Mouse (Mus musculus) limb, embryonic 13.5 days (tissue): ENCODE data around the gene Otop2. TPM values are rescaled to one million over a fixed set of nuclear protein-coding genes. Genes with fewer than 3 reads are reported as not detected.

Experiments
- ATAC-seq: fragments of 200-750 bp; cut with Nextera tagmentation; 2 replicates; pipeline ENCODE4 v1.8.0; 2017; ENCODE audit warnings: low read depth, moderate number of reproducible peaks, moderate TSS enrichment; ENCODE audit not compliant: low FRiP score
- H3K27ac ChIP-seq: fragments of 300-500 bp; sonication (generic); 2 replicates; pipeline ENCODE4 v1.5.1; 2015; ENCODE audit warnings: inconsistent platforms, mild to moderate bottlenecking, moderate library complexity
- H3K27me3 ChIP-seq: fragments of 300-500 bp; sonication (generic); 2 replicates; pipeline ENCODE4 v1.6.1; 2015; ENCODE audit warnings: mild to moderate bottlenecking, inconsistent platforms
- H3K36me3 ChIP-seq: fragments of 300-500 bp; sonication (generic); 2 replicates; pipeline ENCODE4 v1.6.1; 2015; ENCODE audit warnings: inconsistent platforms, mild to moderate bottlenecking, moderate library complexity
- H3K4me1 ChIP-seq: fragments of 300-500 bp; sonication (generic); 2 replicates; pipeline ENCODE4 v1.6.1; 2015; ENCODE audit warnings: inconsistent platforms
- H3K4me2 ChIP-seq: fragments of 300-500 bp; sonication (generic); replicated peaks from 2 replicates; pipeline ENCODE4 v1.6.1; 2015; ENCODE audit warnings: inconsistent platforms, mild to moderate bottlenecking, moderate library complexity
- H3K4me3 ChIP-seq: fragments of 300-500 bp; sonication (generic); 2 replicates; pipeline ENCODE4 v1.5.1; 2015; ENCODE audit warnings: moderate library complexity, mild to moderate bottlenecking, inconsistent platforms
- H3K9ac ChIP-seq: fragments of 300-500 bp; sonication (generic); 2 replicates; pipeline ENCODE4 v1.6.1; 2015; ENCODE audit warnings: mild to moderate bottlenecking, inconsistent platforms
- H3K9me3 ChIP-seq: fragments of 300-500 bp; sonication (generic); 2 replicates; pipeline ENCODE4 v1.6.1; 2016; ENCODE audit warnings: inconsistent platforms
- whole genome bisulfite sequencing: fragments of 180-500 bp; shearing (Covaris S2); methylation state at CpG from one replicate; pipeline ENCODE4 v1.1.7; 2015; 5-methylcytosine and 5-hydroxymethylcytosine counted together
- polyA plus RNA-seq: library from polyadenylated mRNA; unstranded; fragments of >200 nt; fragmentation: Nextera tagmentation; extraction: Ambion mirVana; gene quantifications from 2 replicates; pipeline ENCODE4 v1.2.1, GENCODE M21; 2015

Otop2 gene
- polyA plus RNA-seq, 1 experiment from 2014 or later: not detected

DNA sequence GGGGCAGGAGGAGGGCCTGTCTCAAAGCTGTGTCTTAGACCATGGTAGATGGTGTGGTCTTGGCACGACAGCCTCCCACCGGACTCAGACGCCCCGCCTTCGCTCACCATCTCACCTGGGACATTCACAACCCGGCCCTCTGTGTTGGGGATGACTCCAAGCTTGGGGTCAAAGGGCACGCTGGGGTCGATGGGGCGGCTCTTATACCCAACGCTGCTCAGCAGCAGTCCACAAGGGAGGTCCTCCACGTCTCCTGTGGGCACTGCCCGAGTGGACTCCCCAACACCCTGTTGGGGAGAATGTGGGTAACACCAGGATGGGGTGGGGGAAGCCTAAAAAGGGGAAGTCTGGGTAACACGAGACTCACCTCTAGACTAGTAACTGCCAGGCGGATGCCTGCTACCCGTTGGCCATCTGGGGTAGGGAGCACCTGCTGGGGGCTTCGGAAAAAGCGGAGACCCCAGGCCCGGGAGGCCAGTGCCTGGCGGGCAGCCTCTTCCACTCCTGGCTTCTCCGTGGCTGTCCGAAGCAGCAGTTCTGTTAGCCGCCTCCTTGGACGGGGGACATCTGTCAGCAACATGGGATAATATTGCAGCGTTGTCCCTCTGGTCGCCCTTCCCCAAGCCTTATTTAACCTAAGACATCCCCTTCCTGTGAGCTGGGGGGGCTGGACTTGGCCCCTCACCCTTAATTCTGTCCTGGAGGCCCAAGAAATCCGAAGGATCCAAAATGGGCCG lies 37.5 kb upstream of the Otop2 start:
- 90% methylated on average over 27 of the region's 27 CpGs for WGBS
- Histone ChIP-seq H3K36me3 (peaks cover 27% of the 10 kb centered on the region), H3K9ac (no peak overlapping the region), H3K4me2 (no peak overlapping the region), H3K4me3 (no peak overlapping the region), H3K4me1 (peaks cover 22% of the 10 kb centered on the region), H3K27me3 (peaks cover 61% of the 10 kb centered on the region), H3K9me3 (no peaks in the 10 kb centered on the region), H3K27ac (no peak overlapping the region)
- no peak for ATAC-seq

- no peak overlapping the region for H3K9ac ChIP-seq
- peaks cover 19% of the 10 kb centered on the region for H3K4me1 ChIP-seq
- H3K27me3 ChIP-seq: peaks cover 53% of the 10 kb centered on the region
- no peak overlapping the region for H3K4me2 ChIP-seq
- no peaks in the 10 kb centered on the region for H3K9me3 ChIP-seq
- peaks cover 27% of the 10 kb centered on the region for H3K36me3 ChIP-seq
- H3K27ac ChIP-seq: no peak overlapping the region
- WGBS: 30% methylated on average over 19 of the region's 19 CpGs
- no peak overlapping the region for H3K4me3 ChIP-seq
- ATAC-seq: no peak
Measured at GRCm38 (mm10) chr11:115270148-115270861, 36.7 kb upstream of the Otop2 start.

GRCm38 (mm10) chr11:115271052-115271451 lies 35.9 kb upstream of the Otop2 start:
- Histone ChIP-seq H3K27ac (no peak overlapping the region), H3K4me1 (peaks cover 21% of the 10 kb centered on the region), H3K9me3 (no peaks in the 10 kb centered on the region), H3K36me3 (peaks cover 27% of the 10 kb centered on the region), H3K4me2 (no peak overlapping the region), H3K9ac (no peak overlapping the region), H3K4me3 (no peak overlapping the region), H3K27me3 (peaks cover 46% of the 10 kb centered on the region)
- 78% methylated on average over 9 of the region's 9 CpGs for WGBS
- no peak for ATAC-seq

DNA sequence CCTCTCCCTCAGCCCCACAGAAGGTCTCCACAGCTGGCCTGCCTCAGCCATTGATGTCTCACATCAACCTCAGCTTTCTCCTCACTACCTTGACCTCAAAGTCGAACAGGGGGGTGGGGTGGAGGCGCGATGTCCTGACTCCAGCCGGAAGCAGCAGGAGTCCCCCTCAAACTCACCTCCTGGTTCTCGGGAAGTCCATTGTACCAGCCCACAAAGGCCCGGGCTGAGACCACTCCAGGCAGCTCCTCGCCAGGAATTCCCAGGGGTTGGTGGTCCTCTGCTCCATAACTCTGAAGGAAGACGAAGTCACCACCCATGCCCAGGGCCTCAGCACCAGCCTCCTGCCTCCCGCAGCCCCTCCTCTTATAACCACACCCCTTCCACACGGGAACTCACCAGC lies 35.5 kb upstream of the Otop2 start:
- 59% methylated on average over 10 of the region's 10 CpGs for WGBS
- H3K4me2 ChIP-seq: no peak overlapping the region
- H3K27me3 ChIP-seq: peaks cover 41% of the 10 kb centered on the region
- no peaks in the 10 kb centered on the region for H3K9me3 ChIP-seq
- ATAC-seq: no peak
- H3K9ac ChIP-seq: no peak overlapping the region
- peaks cover 20% of the 10 kb centered on the region for H3K4me1 ChIP-seq
- H3K27ac ChIP-seq: no peak overlapping the region
- no peak overlapping the region for H3K4me3 ChIP-seq
- H3K36me3 ChIP-seq: peaks cover 27% of the 10 kb centered on the region

DNA sequence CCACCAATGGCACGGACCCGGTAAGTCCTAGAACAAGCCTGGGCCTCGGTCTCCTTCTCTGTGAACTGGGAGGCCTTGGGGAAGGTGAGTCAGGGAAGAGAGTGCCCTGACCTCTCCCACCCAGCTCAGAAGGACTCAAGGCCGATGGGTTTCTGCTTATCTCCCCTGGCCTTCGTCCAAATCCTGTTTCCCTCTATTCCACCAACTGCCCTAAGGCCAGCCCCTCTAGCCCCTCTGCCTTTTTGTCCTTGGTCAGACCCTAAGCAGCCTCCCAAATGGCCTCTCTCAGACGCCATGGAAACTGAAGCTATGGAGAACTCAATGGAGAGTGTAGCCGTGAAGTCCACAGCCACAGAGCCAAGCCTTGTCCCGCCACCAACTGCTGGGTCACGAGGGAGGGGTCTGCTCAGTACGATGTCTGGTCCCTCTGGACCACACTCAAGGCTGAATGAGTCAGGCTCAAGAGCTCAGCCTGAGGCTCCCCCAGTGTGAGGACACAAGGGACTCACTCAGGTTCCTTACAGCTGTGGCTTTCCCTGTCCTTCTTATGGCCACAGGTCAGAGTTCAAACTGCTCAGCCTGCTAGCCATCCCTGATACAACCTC lies 34.0 kb upstream of the Otop2 start:
- Histone ChIP-seq H3K9me3 (no peaks in the 10 kb centered on the region), H3K27me3 (peaks cover 26% of the 10 kb centered on the region), H3K4me1 (peaks cover 16% of the 10 kb centered on the region), H3K36me3 (peaks cover 27% of the 10 kb centered on the region), H3K27ac (no peak overlapping the region), H3K4me2 (no peak overlapping the region), H3K4me3 (no peak overlapping the region), H3K9ac (no peak overlapping the region; the same call in 1 of the 2 replicates)
- 78% methylated on average over 10 of the region's 10 CpGs for WGBS
- ATAC-seq: no peak

GRCm38 (mm10) chr11:115273735-115274134 lies 33.2 kb upstream of the Otop2 start:
- Histone ChIP-seq H3K9ac (peak overlapping the region; percentile 27; the same call in 1 of the 2 replicates), H3K4me1 (peaks cover 19% of the 10 kb centered on the region), H3K36me3 (peaks cover 21% of the 10 kb centered on the region), H3K4me2 (no peak overlapping the region), H3K4me3 (no peak overlapping the region), H3K27me3 (peaks cover 19% of the 10 kb centered on the region), H3K27ac (no peak overlapping the region), H3K9me3 (no peaks in the 10 kb centered on the region)
- ATAC-seq: no peak
- 59% methylated on average over 7 of the region's 7 CpGs for WGBS

DNA sequence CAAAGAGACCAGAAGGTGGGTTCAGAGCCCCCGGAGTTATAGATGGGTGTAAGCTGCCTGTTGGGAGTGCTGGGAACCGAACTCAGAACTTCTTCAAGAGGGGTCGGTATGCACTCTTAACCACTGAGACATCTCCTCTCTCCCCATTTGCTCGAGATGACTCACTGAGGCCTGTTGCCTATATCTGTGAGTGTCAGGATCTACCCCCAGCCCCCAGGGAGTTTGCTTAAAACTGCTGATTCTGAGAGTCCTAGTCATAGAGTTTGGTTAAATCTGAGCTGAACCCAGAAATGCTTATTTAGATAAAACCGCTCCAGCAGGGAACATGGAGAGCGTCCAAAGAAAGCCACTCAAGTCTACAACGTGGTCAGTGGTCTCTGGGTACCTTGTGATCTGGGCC lies 32.8 kb upstream of the Otop2 start:
- H3K36me3 ChIP-seq: peaks cover 16% of the 10 kb centered on the region
- no peaks in the 10 kb centered on the region for H3K9me3 ChIP-seq
- H3K27ac ChIP-seq: no peak overlapping the region
- H3K27me3 ChIP-seq: peaks cover 14% of the 10 kb centered on the region
- 82% methylated on average over 7 of the region's 7 CpGs for WGBS
- no peak overlapping the region for H3K4me3 ChIP-seq
- peaks cover 19% of the 10 kb centered on the region for H3K4me1 ChIP-seq
- H3K4me2 ChIP-seq: no peak overlapping the region
- ATAC-seq: no peak
- H3K9ac ChIP-seq: peak overlapping the region; percentile 27; the same call in 1 of the 2 replicates

GRCm38 (mm10) chr11:115274771-115275170 lies 32.2 kb upstream of the Otop2 start:
- Histone ChIP-seq H3K9me3 (no peaks in the 10 kb centered on the region), H3K36me3 (peaks cover 12% of the 10 kb centered on the region; the same call in 1 of the 2 replicates), H3K4me1 (peaks cover 19% of the 10 kb centered on the region), H3K4me3 (no peak overlapping the region), H3K27ac (no peak overlapping the region), H3K4me2 (no peak overlapping the region), H3K27me3 (peaks cover 9% of the 10 kb centered on the region), H3K9ac (no peak overlapping the region)
- no peak for ATAC-seq
- 82% methylated on average over 6 of the region's 6 CpGs for WGBS

- Histone ChIP-seq H3K27ac (no peak overlapping the region), H3K36me3 (peaks cover 12% of the 10 kb centered on the region; the same call in 1 of the 2 replicates), H3K4me2 (peak overlapping the region; percentile 81), H3K4me3 (peak overlapping the region; percentile 66; the same call in 1 of the 2 replicates), H3K27me3 (peaks cover 5% of the 10 kb centered on the region; the same call in 1 of the 2 replicates), H3K4me1 (peaks cover 19% of the 10 kb centered on the region), H3K9ac (no peak overlapping the region), H3K9me3 (no peaks in the 10 kb centered on the region)
- 83% methylated on average over 6 of the region's 6 CpGs for WGBS
- ATAC-seq: no peak
Measured at GRCm38 (mm10) chr11:115275509-115275908, 31.5 kb upstream of the Otop2 start.

DNA sequence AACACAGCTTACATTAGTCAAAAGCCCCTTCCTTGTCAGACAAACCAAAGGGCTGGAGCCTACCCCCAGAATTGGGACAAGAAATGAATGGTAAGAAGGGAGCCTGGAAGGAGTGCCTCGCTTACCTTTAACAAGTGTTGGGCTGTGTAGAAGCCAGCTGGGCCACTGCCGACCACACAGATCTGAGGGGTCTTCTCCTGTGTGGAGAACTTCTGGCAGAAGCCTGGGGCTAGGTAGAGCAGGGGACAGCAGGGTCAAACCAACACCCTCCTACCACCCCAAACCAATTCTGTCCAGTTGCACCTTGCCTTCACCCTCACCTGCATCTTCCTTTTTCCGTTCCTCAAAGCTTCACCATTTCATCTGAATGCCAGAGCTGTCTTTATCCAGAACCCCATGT lies 31.0 kb upstream of the Otop2 start:
- ATAC-seq: no peak
- Histone ChIP-seq H3K36me3 (peaks cover 12% of the 10 kb centered on the region; the same call in 1 of the 2 replicates), H3K27ac (no peak overlapping the region), H3K4me2 (peak overlapping the region; percentile 81), H3K4me3 (peak overlapping the region; percentile 66), H3K9ac (peak overlapping the region; percentile 82), H3K9me3 (no peaks in the 10 kb centered on the region), H3K27me3 (peaks cover 5% of the 10 kb centered on the region; the same call in 1 of the 2 replicates), H3K4me1 (peaks cover 19% of the 10 kb centered on the region)
- WGBS: 63% methylated on average over 3 of the region's 3 CpGs

DNA sequence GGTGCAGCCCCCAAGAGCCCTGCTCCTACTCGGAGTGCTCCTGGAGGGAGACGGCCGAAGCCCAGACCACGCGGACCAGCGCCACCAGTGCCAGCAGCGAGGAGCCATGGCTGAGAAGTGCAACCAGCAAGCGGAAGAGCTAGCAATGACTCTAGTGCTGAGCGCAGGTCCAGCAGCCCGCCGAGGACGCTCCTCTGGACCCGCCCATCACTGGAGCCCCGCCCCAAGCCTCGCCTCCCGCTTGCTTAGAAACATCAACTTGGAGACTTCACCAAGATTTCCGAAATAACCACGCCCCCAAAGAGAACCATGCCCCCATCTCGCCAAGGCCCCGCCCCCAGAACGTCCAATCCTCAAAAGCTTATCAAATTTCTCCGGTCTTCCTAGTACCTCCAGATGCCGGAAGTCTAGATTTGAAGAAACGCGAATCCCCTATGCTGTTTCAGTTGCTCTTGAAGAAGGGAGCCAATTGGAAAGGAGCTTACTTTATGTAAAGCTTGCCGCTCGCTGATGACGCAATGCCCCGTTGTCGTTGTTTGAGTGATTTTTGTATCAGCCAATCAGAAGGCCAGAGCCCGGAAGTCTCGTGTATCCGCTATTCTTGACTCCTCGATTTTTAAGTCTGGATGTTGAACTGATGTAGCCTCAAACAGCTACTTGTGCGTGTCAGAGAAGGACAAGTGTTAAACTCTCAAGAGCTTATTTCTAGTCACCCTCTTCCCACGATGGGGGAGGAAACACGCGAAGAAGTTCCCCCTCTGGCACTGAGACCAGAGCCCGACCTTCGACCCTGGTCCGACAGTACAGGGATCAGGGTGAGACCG lies 30.0 kb upstream of the Otop2 start, which contains the start of gene Fdxr:
Fdxr (minus strand) TSS at position 271 of the 824 bp plus-strand sequence.
- Histone ChIP-seq H3K4me2 (peak within 1 kb of the TSS; percentile 81), H3K27me3 (no peaks in the 10 kb centered on the region), H3K4me3 (peak within 1 kb of the TSS; percentile 66), H3K9ac (peak within 1 kb of the TSS; percentile 82), H3K27ac (peak within 1 kb of the TSS; percentile 67; the same call in 1 of the 2 replicates), H3K4me1 (peaks cover 19% of the 10 kb centered on the region), H3K36me3 (peaks cover 3% of the 10 kb centered on the region; the same call in 1 of the 2 replicates), H3K9me3 (no peaks in the 10 kb centered on the region)
- ATAC-seq: peak; percentile 97
- under 1% methylated on average over 42 of the region's 42 CpGs for WGBS
